Mouse (Mus musculus) ES-Bruce4 (cell line): ENCODE data around the gene Apoc3. TPM values are rescaled to one million over a fixed set of nuclear protein-coding genes. Genes with fewer than 3 reads are reported as not detected.
A peak's percentile ranks its signal among the peaks of the same experiment; 100 is the strongest.

Experiments
- H3K27ac ChIP-seq: 2 replicates; pipeline ENCODE4 v1.5.1; 2012; ENCODE audit warnings: low read length, inconsistent platforms; ENCODE audit not compliant: insufficient read depth
- H3K27me3 ChIP-seq: 2 replicates; pipeline ENCODE4 v1.6.1; 2012; ENCODE audit warnings: mild to moderate bottlenecking, low read length, inconsistent platforms; ENCODE audit not compliant: control insufficient read depth, poor library complexity, insufficient read depth, severe bottlenecking
- H3K36me3 ChIP-seq: 2 replicates; pipeline ENCODE4 v1.6.1; 2012; ENCODE audit warnings: inconsistent platforms, mild to moderate bottlenecking, low read length, moderate library complexity; ENCODE audit not compliant: control insufficient read depth, poor library complexity, insufficient read depth, severe bottlenecking
- H3K4me1 ChIP-seq: one replicate; pipeline ENCODE4 v1.8.1; 2011; ENCODE audit warnings: low read length; ENCODE audit not compliant: control insufficient read depth, insufficient read depth
- H3K4me3 ChIP-seq: 2 replicates; pipeline ENCODE4 v1.5.1; 2011; ENCODE audit warnings: low read depth, mild to moderate bottlenecking, low read length
- H3K9ac ChIP-seq: 2 replicates; pipeline ENCODE4 v1.6.1; 2012; ENCODE audit warnings: low read depth, mild to moderate bottlenecking, inconsistent platforms; ENCODE audit not compliant: poor library complexity, severe bottlenecking
- H3K9me3 ChIP-seq: replicated peaks from 2 replicates; pipeline ENCODE4 v1.6.1; 2012; ENCODE audit warnings: mild to moderate bottlenecking, low read length, inconsistent platforms; ENCODE audit not compliant: control insufficient read depth, poor library complexity, insufficient read depth, severe bottlenecking
- CTCF ChIP-seq: IDR thresholded peaks from one replicate; pipeline ENCODE4 v1.8.1; 2011; ENCODE audit warnings: low read depth, low read length
- EP300 ChIP-seq: IDR thresholded peaks from 2 replicates; pipeline ENCODE4 v1.6.1; 2011; ENCODE audit warnings: low read depth, low read length; ENCODE audit not compliant: insufficient read depth
- POLR2A ChIP-seq: IDR thresholded peaks from one replicate; pipeline ENCODE4 v1.8.1; 2011; ENCODE audit warnings: low read length; ENCODE audit not compliant: insufficient read depth
- polyA plus RNA-seq: library from polyadenylated mRNA; stranded (reverse); fragments of >200 nt; gene quantifications from 2 replicates; pipeline ENCODE4 v1.2.4, GENCODE M21; 2011; ENCODE audit warnings: low read depth; ENCODE audit not compliant: missing spikeins, insufficient read depth, insufficient read length

The Apoc3 gene
- polyA plus RNA-seq: not detected in 2 replicates

DNA sequence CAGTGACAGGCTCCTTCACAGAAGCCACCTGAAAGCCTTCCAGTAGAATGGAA lies at the start of gene Apoc3:
TSS of gene Apoc3 (minus strand) at position 41 of the 53 bp plus-strand sequence.
- H3K4me3 ChIP-seq: no peak within 1 kb of the TSS
- no peak for TF ChIP-seq CTCF
- TF ChIP-seq POLR2A: no peak
- TF ChIP-seq EP300: no peak
- H3K9me3 ChIP-seq: no peaks in the 10 kb centered on the region
- no peak within 1 kb of the TSS for H3K9ac ChIP-seq
- no peaks in the 10 kb centered on the region for H3K27me3 ChIP-seq
- no peak within 1 kb of the TSS for H3K27ac ChIP-seq
- H3K4me1 ChIP-seq: no peaks in the 10 kb centered on the region
- no peaks in the 10 kb centered on the region for H3K36me3 ChIP-seq

- TF ChIP-seq EP300 (no peak), CTCF (peak; percentile 10)
- Histone ChIP-seq H3K27ac (peak within 1 kb of the TSS; percentile 38; the same call in 1 of the 2 replicates), H3K9ac (peak within 1 kb of the TSS; percentile 79), H3K4me3 (peak within 1 kb of the TSS; percentile 60), H3K9me3 (no peaks in the 10 kb centered on the region), H3K4me1 (no peaks in the 10 kb centered on the region), H3K27me3 (no peaks in the 10 kb centered on the region), H3K36me3 (peaks cover 23% of the 10 kb centered on the region)
These were observed 47.4 kb upstream of the Apoc3 start, which contains the start of gene Bud13 for GRCm38 (mm10) chr9:46282631-46283436. TSS of gene Bud13 (plus strand) at chr9:46283008.

- peaks cover 35% of the 10 kb centered on the region for H3K36me3 ChIP-seq
- no peaks in the 10 kb centered on the region for H3K4me1 ChIP-seq
- no peaks in the 10 kb centered on the region for H3K27me3 ChIP-seq
- no peak overlapping the region for H3K9ac ChIP-seq
- H3K27ac ChIP-seq: no peak overlapping the region
- H3K9me3 ChIP-seq: no peaks in the 10 kb centered on the region
- no peak overlapping the region for H3K4me3 ChIP-seq
- no peak for TF ChIP-seq EP300
- TF ChIP-seq POLR2A: no peak
- TF ChIP-seq CTCF: no peak
These were observed 39.1 kb upstream of the Apoc3 start for GRCm38 (mm10) chr9:46274494-46274893.

DNA sequence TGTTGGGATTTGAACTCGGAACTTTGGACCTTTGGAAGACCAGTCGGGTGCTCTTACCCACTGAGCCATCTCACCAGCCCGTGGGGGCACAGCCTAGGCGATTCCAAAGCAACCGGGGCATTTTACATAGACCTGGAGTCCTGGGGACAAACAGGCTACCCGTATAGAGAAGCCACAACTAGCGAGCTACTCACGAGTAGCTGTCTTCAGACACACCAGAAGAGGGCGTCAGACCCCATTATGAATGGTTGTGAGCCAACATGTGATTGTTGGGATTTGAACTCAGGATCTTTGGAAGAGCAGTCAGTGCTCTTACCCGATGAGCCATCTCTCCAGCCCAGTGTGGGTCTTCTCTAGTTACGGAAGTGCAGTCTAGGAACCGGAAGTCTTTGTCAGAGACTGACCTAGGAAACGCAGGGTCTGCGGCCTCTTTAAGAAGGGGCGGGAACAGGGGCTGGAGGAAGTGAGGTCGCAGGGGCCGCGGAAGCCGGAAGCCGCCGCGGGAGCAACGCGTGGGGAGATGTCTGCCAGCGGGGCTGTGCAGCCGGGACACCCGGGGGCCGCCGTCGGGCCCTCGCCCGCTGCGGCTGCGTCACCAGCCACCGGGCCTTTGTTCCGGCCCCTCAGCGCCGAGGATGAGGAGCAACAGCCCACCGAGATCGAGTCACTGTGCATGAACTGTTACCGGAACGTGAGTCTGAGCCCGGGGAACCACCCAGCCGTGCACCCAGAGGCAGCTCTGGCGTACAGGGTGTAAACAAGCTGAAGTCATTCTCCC lies 37.4 kb upstream of the Apoc3 start, which contains the start of gene Zpr1:
TSS of gene Zpr1 (plus strand) at position 388 of the 778 bp plus-strand sequence.
- TF ChIP-seq CTCF (no peak), POLR2A (no peak)
- Histone ChIP-seq H3K27ac (no peak within 1 kb of the TSS), H3K9me3 (no peaks in the 10 kb centered on the region)

DNA sequence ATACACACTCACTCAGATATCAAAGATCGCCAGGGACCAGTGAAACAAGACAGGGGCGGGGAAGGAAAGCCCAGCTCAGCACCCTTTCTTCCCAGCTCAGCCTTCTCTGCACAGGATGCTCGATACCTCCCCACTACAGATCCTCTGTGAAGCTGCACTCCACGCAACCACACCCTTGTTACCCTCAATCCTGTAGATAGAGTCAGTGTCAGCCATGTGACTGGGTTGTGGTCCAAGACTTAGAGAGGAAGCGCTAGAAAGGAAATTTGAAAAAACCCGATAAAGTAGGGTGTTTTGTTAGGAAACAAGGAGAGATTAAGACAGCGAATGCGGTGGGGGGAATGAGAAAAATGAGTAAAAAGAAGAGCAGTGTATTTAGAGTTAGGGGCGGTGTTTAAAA lies 36.6 kb upstream of the Apoc3 start:
- Histone ChIP-seq H3K9me3 (no peaks in the 10 kb centered on the region), H3K9ac (peak overlapping the region; percentile 74), H3K27ac (no peak overlapping the region), H3K4me1 (no peaks in the 10 kb centered on the region), H3K36me3 (peaks cover 23% of the 10 kb centered on the region), H3K27me3 (no peaks in the 10 kb centered on the region), H3K4me3 (no peak overlapping the region)
- TF ChIP-seq CTCF (no peak), EP300 (no peak), POLR2A (no peak)

More for the DNA sequence above, 37.4 kb upstream of the Apoc3 start, which contains the start of gene Zpr1:
- H3K9ac ChIP-seq: peak within 1 kb of the TSS; percentile 74
- no peaks in the 10 kb centered on the region for H3K4me1 ChIP-seq
- peaks cover 31% of the 10 kb centered on the region for H3K36me3 ChIP-seq
- H3K27me3 ChIP-seq: no peaks in the 10 kb centered on the region
- peak within 1 kb of the TSS; percentile 88 for H3K4me3 ChIP-seq

GRCm38 (mm10) chr9:46270782-46271181 lies 35.3 kb upstream of the Apoc3 start:
- no peaks in the 10 kb centered on the region for H3K9me3 ChIP-seq
- no peak overlapping the region for H3K27ac ChIP-seq
- no peaks in the 10 kb centered on the region for H3K4me1 ChIP-seq
- TF ChIP-seq POLR2A: no peak
- TF ChIP-seq CTCF: no peak
- TF ChIP-seq EP300: no peak
- H3K9ac ChIP-seq: no peak overlapping the region
- no peaks in the 10 kb centered on the region for H3K27me3 ChIP-seq
- no peak overlapping the region for H3K4me3 ChIP-seq
- peaks cover 10% of the 10 kb centered on the region for H3K36me3 ChIP-seq
